Mouse (Mus musculus): Measurements from ENCODE around the gene Ttll13.

The Ttll13 gene

GRCm38 (mm10) chr7:80213604-80214003, 32.6 kb upstream of the Ttll13 start:
- peak in 1 of 2 experiments; percentile 58 for DNase-seq (ENCODE audit: low spot score in 2 of 2)

GRCm38 (mm10) chr7:80214459-80214858, 31.7 kb upstream of the Ttll13 start:
- DNase-seq (ENCODE audit: low spot score in 2 of 2), result peak; percentile 12 to 60

- peak; percentile 86 to 94 for DNase-seq (ENCODE audit: low spot score in 2 of 2)
Observed at GRCm38 (mm10) chr7:80215398-80215797, 30.8 kb upstream of the Ttll13 start.

GRCm38 (mm10) chr7:80216566-80216965, 29.6 kb upstream of the Ttll13 start:
- peak; percentile 13 to 63 for DNase-seq (ENCODE audit: low spot score in 2 of 2)

- DNase-seq (ENCODE audit: low spot score in 2 of 2), result peak in 1 of 2 experiments; percentile 59
Observed at GRCm38 (mm10) chr7:80218666-80219065, 27.5 kb upstream of the Ttll13 start.

- DNase-seq (ENCODE audit: low spot score in 2 of 2), result peak in 1 of 2 experiments; percentile 55
Observed at GRCm38 (mm10) chr7:80220237-80220797, 25.9 kb upstream of the Ttll13 start.

- DNase-seq (ENCODE audit: low spot score in 2 of 2), result no peak
Observed at GRCm38 (mm10) chr7:80221179-80221750, 24.9 kb upstream of the Ttll13 start.

- no peak for DNase-seq (ENCODE audit: low spot score in 2 of 2)
Observed at GRCm38 (mm10) chr7:80227065-80227464, 19.1 kb upstream of the Ttll13 start.

GRCm38 (mm10) chr7:80230196-80230595, 16.0 kb upstream of the Ttll13 start:
- DNase-seq (ENCODE audit: low spot score in 2 of 2), result no peak

- peak in 1 of 2 experiments; percentile 59 for DNase-seq (ENCODE audit: low spot score in 2 of 2)
Observed at GRCm38 (mm10) chr7:80231971-80232488, 14.1 kb upstream of the Ttll13 start.

- DNase-seq (ENCODE audit: low spot score in 2 of 2), result peak; percentile 98 to 99
Observed at GRCm38 (mm10) chr7:80232489-80233029, 13.6 kb upstream of the Ttll13 start, which contains the start of the genes Cib1 and Gdpgp1. Cib1 (minus strand) TSS chr7:80232813. Gdpgp1 (plus strand) TSS chr7:80232865.

GRCm38 (mm10) chr7:80233799-80234198, 12.4 kb upstream of the Ttll13 start:
- no peak for DNase-seq (ENCODE audit: low spot score in 2 of 2)

GRCm38 (mm10) chr7:80238542-80238941, 7.6 kb upstream of the Ttll13 start:
- no peak for DNase-seq (ENCODE audit: low spot score in 2 of 2)

GRCm38 (mm10) chr7:80241661-80242060, 4.5 kb upstream of the Ttll13 start:
- DNase-seq (ENCODE audit: low spot score in 2 of 2), result no peak

GRCm38 (mm10) chr7:80244851-80245250, 1.3 kb upstream of the Ttll13 start:
- DNase-seq (ENCODE audit: low spot score in 2 of 2), result no peak

- DNase-seq (ENCODE audit: low spot score in 2 of 2), result no peak
Observed at GRCm38 (mm10) chr7:80246859-80247258, 683 bp downstream of the Ttll13 start.

- no peak for DNase-seq (ENCODE audit: low spot score in 2 of 2)
Observed at GRCm38 (mm10) chr7:80252437-80252836, 6.3 kb downstream of the Ttll13 start.

GRCm38 (mm10) chr7:80252886-80253285, 6.7 kb downstream of the Ttll13 start:
- DNase-seq (ENCODE audit: low spot score in 2 of 2), result no peak

GRCm38 (mm10) chr7:80255981-80256380, 9.8 kb downstream of the Ttll13 start:
- DNase-seq (ENCODE audit: low spot score in 2 of 2), result no peak

GRCm38 (mm10) chr7:80257706-80258105, 11.5 kb downstream of the Ttll13 start:
- no peak for DNase-seq (ENCODE audit: low spot score in 2 of 2)

GRCm38 (mm10) chr7:80260625-80261371, 14.6 kb downstream of the Ttll13 start, which contains the start of gene Ngrn:
Ngrn (plus strand) TSS chr7:80261215.
- peak; percentile 81 to 89 for DNase-seq (ENCODE audit: low spot score in 2 of 2)

- DNase-seq (ENCODE audit: low spot score in 2 of 2), result no peak
Observed at GRCm38 (mm10) chr7:80261372-80261990, 15.3 kb downstream of the Ttll13 start.
